Mouse (Mus musculus): ENCODE data around the gene Tmed10. TPM values are rescaled to one million over a fixed set of nuclear protein-coding genes. Genes with fewer than 3 reads are reported as not detected.

Tmed10 gene
- polyA plus RNA-seq, 1 experiment from 2014 or later = 333 TPM

GRCm38 (mm10) chr12:85362510-85362909 lies 12.1 kb downstream of the Tmed10 start:
- ATAC-seq (ENCODE audit: insufficient read depth) (no peak), DNase-seq (no peak)
- TF ChIP-seq CTCF (IDR thresholded peaks at IDR 0.05; ENCODE audit: low read depth) = no peak
- Histone ChIP-seq H3K27me3 (ENCODE audit: insufficient read depth, low read length) (no peaks in the 10 kb centered on the region), H3K4me3 (ENCODE audit: low read depth, low read length) (no peak overlapping the region), H3K36me3 (ENCODE audit: insufficient read depth) (no peaks in the 10 kb centered on the region), H3K9me3 (ENCODE audit: low read depth, low read length) (no peaks in the 10 kb centered on the region), H3K9ac (no peak overlapping the region), H3K4me1 (ENCODE audit: insufficient read depth) (no peaks in the 10 kb centered on the region), H3K4me2 (no peak overlapping the region), H3K27ac (ENCODE audit: low read depth) (no peak overlapping the region)
- 78% methylated on average over 4 of the region's 4 CpGs for WGBS

- Histone ChIP-seq H3K27me3 (ENCODE audit: insufficient read depth, low read length) (no peaks in the 10 kb centered on the region), H3K27ac (ENCODE audit: low read depth) (no peak overlapping the region), H3K4me1 (ENCODE audit: insufficient read depth) (no peaks in the 10 kb centered on the region), H3K9ac (no peak overlapping the region), H3K4me3 (ENCODE audit: low read depth, low read length) (no peak overlapping the region), H3K9me3 (ENCODE audit: low read depth, low read length) (no peaks in the 10 kb centered on the region), H3K36me3 (ENCODE audit: insufficient read depth) (no peaks in the 10 kb centered on the region), H3K4me2 (no peak overlapping the region)
- DNase-seq = no peak
- no peak for TF ChIP-seq CTCF (IDR thresholded peaks at IDR 0.05; ENCODE audit: low read depth)
- ATAC-seq (ENCODE audit: insufficient read depth) = no peak
Measured at GRCm38 (mm10) chr12:85361580-85361979, 13.1 kb downstream of the Tmed10 start.

GRCm38 (mm10) chr12:85361165-85361564 lies 13.5 kb downstream of the Tmed10 start:
- Histone ChIP-seq H3K4me2 (no peak overlapping the region), H3K4me3 (ENCODE audit: low read depth, low read length) (no peak overlapping the region), H3K27ac (ENCODE audit: low read depth) (no peak overlapping the region), H3K36me3 (ENCODE audit: insufficient read depth) (no peaks in the 10 kb centered on the region), H3K9me3 (ENCODE audit: low read depth, low read length) (no peaks in the 10 kb centered on the region), H3K9ac (no peak overlapping the region), H3K4me1 (ENCODE audit: insufficient read depth) (no peaks in the 10 kb centered on the region), H3K27me3 (ENCODE audit: insufficient read depth, low read length) (no peaks in the 10 kb centered on the region)
- no peak for TF ChIP-seq CTCF (IDR thresholded peaks at IDR 0.05; ENCODE audit: low read depth)
- DNase-seq = no peak
- no peak for ATAC-seq (ENCODE audit: insufficient read depth)
- 84% methylated on average over 3 of the region's 3 CpGs for WGBS

GRCm38 (mm10) chr12:85354061-85354460 lies 20.6 kb downstream of the Tmed10 start:
- TF ChIP-seq CTCF (IDR thresholded peaks at IDR 0.05; ENCODE audit: low read depth) = no peak
- H3K27me3 ChIP-seq (ENCODE audit: insufficient read depth, low read length) = no peaks in the 10 kb centered on the region
- 80% methylated on average over 3 of the region's 3 CpGs for WGBS
- no peak overlapping the region for H3K9ac ChIP-seq
- no peaks in the 10 kb centered on the region for H3K4me1 ChIP-seq (ENCODE audit: insufficient read depth)
- H3K27ac ChIP-seq (ENCODE audit: low read depth) = no peak overlapping the region
- peaks cover 39% of the 10 kb centered on the region for H3K36me3 ChIP-seq (ENCODE audit: insufficient read depth)
- DNase-seq (no peak), ATAC-seq (ENCODE audit: insufficient read depth) (no peak)
- H3K4me3 ChIP-seq (ENCODE audit: low read depth, low read length) = no peak overlapping the region
- no peak overlapping the region for H3K4me2 ChIP-seq
- H3K9me3 ChIP-seq (ENCODE audit: low read depth, low read length) = no peaks in the 10 kb centered on the region

- no peak for TF ChIP-seq CTCF (IDR thresholded peaks at IDR 0.05; ENCODE audit: low read depth)
- ATAC-seq (ENCODE audit: insufficient read depth) (peak; percentile 8; the same call in 1 of the 2 replicates), DNase-seq (peak; percentile 41)
- H3K36me3 ChIP-seq (ENCODE audit: insufficient read depth) = peaks cover 51% of the 10 kb centered on the region
- H3K27ac ChIP-seq (ENCODE audit: low read depth) = peak overlapping the region; percentile 56; the same call in 1 of the 2 replicates
- no peak overlapping the region for H3K4me3 ChIP-seq (ENCODE audit: low read depth, low read length)
- 67% methylated on average over 10 of the region's 10 CpGs for WGBS
- H3K4me2 ChIP-seq = no peak overlapping the region
- no peaks in the 10 kb centered on the region for H3K9me3 ChIP-seq (ENCODE audit: low read depth, low read length)
- H3K4me1 ChIP-seq (ENCODE audit: insufficient read depth) = no peaks in the 10 kb centered on the region
- H3K9ac ChIP-seq = no peak overlapping the region
- H3K27me3 ChIP-seq (ENCODE audit: insufficient read depth, low read length) = no peaks in the 10 kb centered on the region
Measured at GRCm38 (mm10) chr12:85350407-85351232, 24.0 kb downstream of the Tmed10 start.

- WGBS = 80% methylated on average over 6 of the region's 6 CpGs
- H3K4me2 ChIP-seq = no peak overlapping the region
- no peaks in the 10 kb centered on the region for H3K27me3 ChIP-seq (ENCODE audit: insufficient read depth, low read length)
- H3K36me3 ChIP-seq (ENCODE audit: insufficient read depth) = peaks cover 52% of the 10 kb centered on the region
- no peak overlapping the region for H3K9ac ChIP-seq
- ATAC-seq (ENCODE audit: insufficient read depth) (no peak), DNase-seq (peak; percentile 39)
- H3K4me3 ChIP-seq (ENCODE audit: low read depth, low read length) = no peak overlapping the region
- no peak overlapping the region; the same call in 1 of the 2 replicates for H3K27ac ChIP-seq (ENCODE audit: low read depth)
- H3K9me3 ChIP-seq (ENCODE audit: low read depth, low read length) = no peaks in the 10 kb centered on the region
- no peaks in the 10 kb centered on the region for H3K4me1 ChIP-seq (ENCODE audit: insufficient read depth)
- TF ChIP-seq CTCF (IDR thresholded peaks at IDR 0.05; ENCODE audit: low read depth) = no peak
Measured at GRCm38 (mm10) chr12:85348338-85348737, 26.3 kb downstream of the Tmed10 start.

- DNase-seq (no peak), ATAC-seq (ENCODE audit: insufficient read depth) (no peak)
- no peaks in the 10 kb centered on the region for H3K9me3 ChIP-seq (ENCODE audit: low read depth, low read length)
- no peak overlapping the region for H3K27ac ChIP-seq (ENCODE audit: low read depth)
- no peak for TF ChIP-seq CTCF (IDR thresholded peaks at IDR 0.05; ENCODE audit: low read depth)
- H3K36me3 ChIP-seq (ENCODE audit: insufficient read depth) = peaks cover 53% of the 10 kb centered on the region
- WGBS = 68% methylated on average over 3 of the region's 3 CpGs
- H3K4me3 ChIP-seq (ENCODE audit: low read depth, low read length) = no peak overlapping the region
- no peak overlapping the region for H3K4me2 ChIP-seq
- no peaks in the 10 kb centered on the region for H3K27me3 ChIP-seq (ENCODE audit: insufficient read depth, low read length)
- no peak overlapping the region for H3K9ac ChIP-seq
- H3K4me1 ChIP-seq (ENCODE audit: insufficient read depth) = no peaks in the 10 kb centered on the region
Measured at GRCm38 (mm10) chr12:85347196-85347595, 27.5 kb downstream of the Tmed10 start.

Measured in lung, embryonic 14.5 days (tissue).